Mouse (Mus musculus) lung, adult 2 months (tissue): Measurements from ENCODE around the gene Cd3d.

Experiments
- CTCF ChIP-seq: fragments of 200-500 bp; IDR thresholded peaks from 2 replicates; pipeline ENCODE4 v1.5.1; 2011; ENCODE audit warnings: mild to moderate bottlenecking, low read length, control low read depth; ENCODE audit not compliant: insufficient read depth
- POLR2A ChIP-seq: fragments of 200-500 bp; IDR thresholded peaks from 2 replicates; pipeline ENCODE4 v1.6.1; 2011; ENCODE audit warnings: low read depth, mild to moderate bottlenecking, control low read depth, low read length, borderline replicate concordance; ENCODE audit errors: extremely low read depth

DNA sequence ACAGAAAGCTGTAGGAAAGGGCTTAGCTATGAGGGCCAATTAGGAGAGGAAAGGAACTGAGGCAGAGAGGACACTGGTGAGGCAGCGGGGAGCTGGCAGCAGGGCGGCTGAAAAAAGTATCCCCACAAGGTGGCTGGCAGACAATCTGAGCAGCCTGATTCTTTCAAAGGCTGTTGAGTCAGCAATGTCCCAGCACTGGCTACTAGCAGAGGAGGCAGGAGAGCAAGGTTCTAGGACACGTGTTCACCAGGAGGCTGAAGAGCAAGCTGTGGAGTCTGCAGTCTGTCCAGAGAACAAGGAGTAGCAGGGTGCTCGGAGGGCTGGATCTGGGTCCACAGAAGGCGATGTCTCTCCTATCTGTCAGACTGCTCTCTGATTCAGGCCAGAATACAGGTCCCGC, 17.6 kb downstream of the Cd3d start:
- no peak for TF ChIP-seq CTCF
- no peak for TF ChIP-seq POLR2A
